Mouse (Mus musculus) left cerebral cortex, postnatal 36 days (tissue): ENCODE measurements around the gene 2410015M20Rik. TPM values are rescaled to one million over a fixed set of nuclear protein-coding genes. Genes with fewer than 3 reads are reported as not detected.
A peak's percentile ranks its signal among the peaks of the same experiment; 100 is the strongest.
"Not testable (repeated sequence)": the region's sequence is repeated elsewhere in the genome, so short reads cannot be mapped to it uniquely, and the experiment has no call there.

ENCODE experiments used
- DNase-seq, 2 experiments: peaks; one replicate each; pipeline ENCODE4 v3.0.0; 2021 to 2022; ENCODE audit warnings: low spot score in 2 of 2, mixed read lengths in 1 of 2
- intact Hi-C: fragments of 180-260 bp; cut with DNase I; formaldehyde crosslinking; loops from one replicate; pipeline ENCODE4 v1.15.1; 2025
- total RNA-seq, 2 experiments: library from RNA; stranded (reverse); gene quantifications; 2 replicates each; pipeline ENCODE4 v1.2.3; 2021

Gene 2410015M20Rik
- 100 to 1,000 TPM; 120 to 139 TPM for total RNA-seq

DNA sequence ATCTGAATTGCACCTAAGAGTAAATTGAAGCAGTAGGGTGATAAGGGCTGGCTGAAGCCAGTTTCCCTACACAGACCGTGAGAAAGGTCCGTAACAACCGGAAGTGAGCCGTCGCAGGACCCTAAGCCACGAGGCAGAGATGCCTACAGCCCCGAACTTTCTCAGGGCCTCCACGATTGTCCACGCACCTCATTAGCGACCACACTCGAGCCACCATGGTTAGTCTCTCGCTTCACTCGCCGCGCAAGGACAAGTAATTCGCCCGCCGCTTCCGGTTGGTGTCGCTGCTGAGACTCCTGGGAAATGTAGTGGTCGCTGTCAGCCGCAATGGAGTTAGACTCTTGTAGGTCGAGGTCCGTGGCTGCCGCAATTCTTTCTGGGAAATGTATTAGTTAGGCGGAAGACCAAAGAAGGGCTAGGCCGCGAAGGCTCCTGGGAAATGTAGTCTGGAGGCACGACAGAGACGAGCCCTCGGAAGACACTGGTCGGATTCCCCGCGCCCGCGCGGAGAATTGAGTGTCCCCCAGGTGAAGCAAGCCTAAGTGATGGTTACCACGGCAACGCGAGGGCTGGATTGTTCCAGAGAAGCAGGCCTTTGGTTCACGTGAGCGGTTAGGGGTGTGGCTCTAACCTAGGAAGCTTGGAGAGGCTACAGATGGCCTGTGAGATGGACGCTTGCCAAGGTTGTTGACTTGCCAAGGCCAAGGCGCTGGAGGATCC, at the start of gene 2410015M20Rik:
TSS of gene 2410015M20Rik (minus strand) at position 320 of the 720 bp plus-strand sequence.
- intact Hi-C loops: loop anchor here (5.0 kb wide), 1 partner anchor 153 kb away; the partner anchor contains the start of gene Dus3l
- DNase-seq: peak; percentile 96 to 97

DNA sequence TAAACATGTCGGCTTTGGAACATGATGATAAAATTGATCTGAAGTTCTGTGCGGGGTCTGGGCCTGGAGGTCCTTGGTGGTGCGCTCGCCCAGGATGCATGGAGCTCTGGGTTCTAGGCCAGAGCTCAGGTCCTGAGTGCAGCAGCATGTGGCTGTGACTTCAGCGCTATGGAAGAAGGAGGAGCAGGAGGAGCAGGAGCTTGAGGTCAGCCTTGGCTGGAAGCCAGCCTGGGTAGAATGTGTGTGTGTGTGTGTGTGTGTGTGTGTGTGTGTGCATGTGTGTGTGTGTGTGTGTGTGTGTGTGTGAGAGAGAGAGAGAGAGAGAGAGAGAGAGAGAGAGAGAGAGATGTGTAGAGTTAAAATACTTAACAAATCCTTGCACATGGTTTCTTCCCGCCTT, 46.6 kb upstream of the 2410015M20Rik start:
- intact Hi-C loops: no loop called here
- DNase-seq: no peak

DNA sequence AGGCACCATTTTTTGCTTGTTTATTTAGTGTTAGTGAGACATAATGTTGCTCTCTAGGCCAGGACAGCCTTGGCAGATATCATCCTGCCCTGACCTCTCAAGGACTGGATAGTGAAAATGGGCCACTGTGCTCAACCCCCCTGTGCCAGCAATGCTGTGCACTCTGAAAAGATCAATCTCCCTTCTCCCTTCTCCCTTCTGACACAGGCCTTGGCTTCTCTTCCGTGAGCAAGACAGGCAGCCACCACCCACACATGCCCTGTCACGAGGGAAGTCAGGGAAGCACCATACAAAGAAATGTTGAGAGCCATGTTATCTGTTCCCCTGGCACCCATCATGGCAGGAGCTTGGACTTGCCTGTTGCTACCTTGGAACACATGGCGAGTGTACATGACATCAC, 45.7 kb upstream of the 2410015M20Rik start:
- intact Hi-C loops: no loop called here
- no peak for DNase-seq

DNA sequence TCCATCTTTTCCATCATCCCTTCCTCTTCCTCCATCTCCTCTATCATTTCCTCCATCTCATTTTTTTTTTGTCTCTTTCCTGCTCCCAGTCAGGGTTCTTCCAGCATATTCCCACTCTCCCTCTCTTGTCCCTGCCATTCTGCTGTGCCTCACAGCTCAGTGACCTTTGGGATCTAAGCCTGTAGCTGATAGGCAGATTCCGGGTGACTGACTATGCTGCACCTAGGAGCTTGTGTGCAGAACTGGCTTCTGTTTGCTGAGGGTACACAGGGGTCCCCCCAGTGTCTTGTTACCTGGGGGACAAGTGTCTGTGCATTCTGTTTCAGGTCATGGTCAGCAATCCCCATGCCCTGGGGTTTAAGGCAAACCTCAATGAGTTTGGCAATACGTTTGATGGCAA, 45.2 kb upstream of the 2410015M20Rik start:
- intact Hi-C loops: no loop called here
- DNase-seq: no peak

DNA sequence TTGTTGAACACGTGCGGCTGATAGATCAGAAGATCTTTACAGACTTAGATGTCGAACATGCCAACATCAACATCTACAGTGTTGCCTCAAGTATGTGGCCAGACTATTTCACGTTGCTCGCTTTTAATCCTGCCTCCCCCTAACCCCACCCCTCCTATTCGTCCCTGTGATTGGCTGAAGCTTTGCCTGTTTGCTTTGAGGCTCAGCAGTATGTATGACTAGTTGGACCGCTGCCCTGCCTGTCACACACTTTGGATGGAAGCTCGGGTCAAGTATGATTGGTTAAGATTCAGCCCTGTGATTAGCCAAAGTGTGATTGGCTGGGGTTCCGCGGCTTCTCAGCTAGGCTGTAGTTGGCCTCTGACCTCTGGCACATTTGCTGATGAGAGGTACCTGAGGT, 42.2 kb upstream of the 2410015M20Rik start:
- DNase-seq: no peak
- intact Hi-C loops: no loop called here

DNA sequence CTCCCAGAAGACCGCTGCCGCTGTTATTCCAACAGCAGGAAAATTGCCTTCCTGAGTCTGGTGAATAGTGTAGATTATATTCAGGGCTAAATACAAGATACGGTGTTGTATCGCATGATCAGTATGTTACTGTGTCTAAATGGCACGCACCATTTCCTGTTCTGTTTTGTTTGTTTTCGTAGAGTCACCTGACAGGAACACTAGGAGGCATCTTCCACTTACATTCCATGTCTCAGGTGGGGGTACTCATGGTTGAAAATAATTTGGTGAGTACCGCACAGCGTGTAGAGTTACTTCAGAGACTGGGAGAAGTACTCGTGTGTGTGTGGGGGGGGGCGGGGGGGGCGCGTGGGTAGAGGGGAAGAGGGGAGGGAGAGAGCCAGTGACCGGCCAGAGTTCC, 38.0 kb upstream of the 2410015M20Rik start:
- DNase-seq: no peak
- intact Hi-C loops: no loop called here

DNA sequence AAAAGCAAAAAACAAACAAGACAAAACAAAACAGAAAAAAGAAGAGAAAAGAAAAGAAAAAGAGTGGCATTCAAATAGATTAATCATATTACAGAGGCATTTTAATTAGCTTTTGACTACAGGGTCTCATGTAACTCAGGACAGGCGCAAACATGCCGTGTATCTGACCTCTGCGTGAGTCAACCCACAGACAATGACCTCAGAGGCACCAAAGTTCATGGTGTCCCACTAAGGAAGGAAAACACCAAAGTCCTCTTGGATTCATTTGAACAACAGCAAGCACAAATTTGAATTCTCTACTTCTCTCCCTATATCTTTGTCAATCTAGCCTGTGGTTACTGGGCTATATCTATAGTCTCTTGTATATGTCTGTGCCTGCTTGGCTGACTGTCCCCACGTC, 33.7 kb upstream of the 2410015M20Rik start:
- intact Hi-C loops: no loop called here
- DNase-seq: no peak

DNA sequence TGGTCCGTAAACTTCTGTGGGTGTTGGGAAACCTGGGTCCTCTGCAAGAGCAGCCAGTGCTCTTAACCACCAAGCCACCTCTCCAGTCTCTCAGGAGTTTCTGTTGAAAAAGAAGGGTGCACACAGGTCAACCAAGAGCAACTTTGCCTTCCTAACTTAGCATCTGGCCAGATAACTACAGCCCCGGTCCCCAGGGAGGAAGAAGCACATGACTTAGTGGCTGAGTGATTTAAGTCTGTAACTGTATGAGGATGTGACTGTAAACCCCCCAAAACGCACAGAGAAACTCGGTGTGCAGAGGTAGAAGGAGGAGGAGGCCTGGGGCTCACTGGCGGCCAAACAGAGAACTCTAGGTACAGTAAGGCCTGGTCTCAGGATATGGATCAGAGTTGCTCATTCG, 24.5 kb upstream of the 2410015M20Rik start:
- intact Hi-C loops: no loop called here
- no peak for DNase-seq

DNA sequence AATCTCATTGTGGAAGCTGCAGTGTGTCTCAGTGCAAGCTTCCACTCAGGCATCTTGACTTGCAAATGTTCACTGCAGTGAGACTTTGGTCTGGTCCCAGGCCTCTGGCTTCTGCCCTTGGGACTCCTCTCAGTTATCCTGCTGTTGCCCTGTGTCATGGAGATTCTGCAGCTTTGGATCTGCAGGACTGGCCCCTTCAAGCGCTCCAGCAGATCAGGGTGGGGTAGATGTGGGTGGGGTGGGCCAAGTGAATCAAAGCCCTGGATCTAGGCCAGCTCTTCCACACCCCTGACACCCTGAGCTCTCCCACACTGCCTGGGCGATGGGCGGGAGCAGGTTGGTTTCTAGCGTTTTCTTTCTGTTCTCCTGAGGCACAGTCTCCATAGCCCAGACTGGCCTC, 22.2 kb upstream of the 2410015M20Rik start:
- no peak for DNase-seq
- intact Hi-C loops: no loop called here

DNA sequence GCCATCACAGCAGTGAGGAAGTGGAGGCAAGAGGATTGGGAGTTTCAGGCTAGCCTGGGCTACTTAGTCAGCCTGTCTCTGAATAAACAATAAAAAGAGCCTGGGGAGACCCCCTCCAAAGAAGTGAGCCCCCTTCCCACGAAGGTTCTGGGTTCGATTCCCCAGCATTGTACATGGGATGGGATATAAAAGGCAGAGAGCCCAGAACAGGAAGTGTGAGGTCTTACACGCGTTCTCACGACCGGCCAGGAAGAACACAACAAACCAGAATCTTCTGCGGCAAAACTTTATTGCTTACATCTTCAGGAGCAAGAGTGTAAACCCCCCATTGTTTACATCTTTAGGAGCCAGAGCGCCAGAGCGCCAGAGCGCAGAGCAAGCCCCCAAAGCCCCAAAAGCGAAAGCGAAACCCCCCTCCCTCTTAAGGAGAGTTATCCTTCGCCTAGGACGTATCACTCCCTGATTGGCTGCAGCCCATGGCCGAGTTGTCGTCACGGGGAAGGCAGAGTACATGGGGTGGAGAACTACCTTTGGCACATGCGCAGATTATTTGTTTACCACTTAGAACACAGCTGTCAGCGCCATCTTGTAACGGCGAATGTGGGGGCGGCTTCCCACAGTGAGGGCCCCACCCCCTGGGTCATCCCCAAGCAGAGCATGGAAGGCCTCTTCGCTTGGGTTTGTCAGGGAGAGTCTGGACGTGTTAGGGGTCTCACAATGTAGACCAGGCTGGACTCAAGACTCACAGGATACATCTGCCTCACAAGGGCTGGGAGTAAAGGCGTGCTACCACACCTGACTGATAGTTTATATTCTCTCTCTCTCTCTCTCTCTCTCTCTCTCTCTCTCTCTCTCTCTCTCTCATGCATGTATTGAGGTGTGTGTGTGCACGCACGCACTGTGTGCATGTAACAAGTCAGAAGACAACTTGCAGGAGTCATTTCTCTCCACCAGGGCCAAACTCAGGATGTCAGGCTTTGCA, 20.5 kb upstream of the 2410015M20Rik start:
- intact Hi-C loops: loop anchor here (5.0 kb wide), 1 partner anchor 37 kb away; no protein-coding TSS in a partner anchor
- not testable (repeated sequence) for DNase-seq

DNA sequence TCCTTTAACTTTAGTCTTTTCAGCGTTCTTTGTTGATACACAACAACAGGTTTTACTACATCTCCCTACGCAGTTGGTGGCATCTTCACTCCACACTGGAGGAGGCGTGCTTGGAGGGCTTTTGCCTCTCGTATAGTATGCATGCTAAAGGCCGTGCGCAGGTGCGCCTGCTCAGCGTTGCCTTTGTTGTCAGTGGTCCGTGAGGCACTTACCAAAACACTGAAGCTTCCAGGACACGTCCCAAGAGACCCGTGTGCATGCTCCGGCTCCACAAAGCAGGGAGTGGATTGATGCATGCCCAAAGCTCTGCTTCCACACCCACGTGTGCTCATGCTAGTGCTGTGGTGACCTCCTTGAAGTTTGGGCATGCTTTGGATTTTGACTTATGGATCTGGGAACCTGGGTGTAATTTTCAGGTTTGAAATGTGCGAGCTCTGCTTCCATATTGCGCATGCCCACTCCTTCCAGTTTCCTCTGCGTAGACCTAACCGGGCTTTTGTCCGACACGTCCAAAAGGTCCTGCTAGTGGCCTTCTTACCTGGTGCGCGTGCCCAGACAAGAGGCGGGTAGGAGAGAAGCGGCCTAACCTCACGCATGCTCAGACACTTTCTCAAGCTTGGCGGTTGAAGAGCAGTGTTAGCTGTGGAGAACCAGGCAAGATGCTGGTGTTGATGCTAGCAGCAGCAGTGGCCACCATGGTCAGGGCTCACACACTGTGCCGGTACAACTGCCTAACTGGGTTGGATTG, 18.1 kb upstream of the 2410015M20Rik start, which contains the start of gene Catsperd:
TSS of gene Catsperd (plus strand) at position 614 of the 748 bp plus-strand sequence.
- no peak for DNase-seq
- intact Hi-C loops: loop anchor here (2.0 to 5.0 kb wide), 2 partner anchors 15 to 40 kb away; partner anchors contain the start of gene Rpl36

DNA sequence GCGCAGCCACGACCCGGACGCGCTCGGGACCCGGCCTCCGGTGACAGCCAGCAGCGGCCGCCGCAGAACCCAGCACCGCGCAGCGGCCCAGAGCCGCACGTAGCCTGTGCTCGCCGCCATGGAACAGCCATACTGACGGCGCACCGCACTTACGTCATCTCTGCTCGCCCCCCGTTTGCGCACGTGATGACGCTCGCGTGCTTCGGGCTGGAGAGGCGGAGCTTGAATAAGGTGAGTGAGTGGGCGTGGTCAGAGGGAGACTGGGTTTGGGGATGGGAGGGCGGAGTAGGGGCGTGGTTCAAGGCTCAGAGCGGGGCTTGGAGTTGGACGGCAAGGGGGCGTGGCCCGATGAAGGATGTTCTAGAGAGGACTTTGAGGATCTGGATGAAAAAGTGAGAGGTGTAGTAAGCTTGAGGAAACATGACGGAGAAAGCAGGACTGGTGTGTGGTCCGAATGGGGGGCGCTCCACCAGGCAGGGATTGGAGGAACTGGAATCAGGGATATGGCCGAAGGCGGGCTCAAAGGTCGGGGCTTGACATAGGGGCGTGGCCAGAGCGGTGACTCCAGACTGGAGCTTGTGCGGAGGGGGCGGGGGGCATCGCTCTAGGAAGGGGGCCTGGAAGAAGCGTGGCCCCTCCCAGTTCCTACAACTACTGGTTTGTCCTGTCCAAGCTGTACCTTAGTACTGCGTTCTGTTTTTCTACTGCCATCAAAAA, 17.3 kb upstream of the 2410015M20Rik start, which contains the start of gene Lonp1:
TSS of gene Lonp1 (minus strand) at position 134 of the 717 bp plus-strand sequence.
- intact Hi-C loops: loop anchor here (2.0 to 5.0 kb wide), 2 partner anchors 14 to 40 kb away; partner anchors contain the start of gene Rpl36
- DNase-seq: peak; percentile 96

DNA sequence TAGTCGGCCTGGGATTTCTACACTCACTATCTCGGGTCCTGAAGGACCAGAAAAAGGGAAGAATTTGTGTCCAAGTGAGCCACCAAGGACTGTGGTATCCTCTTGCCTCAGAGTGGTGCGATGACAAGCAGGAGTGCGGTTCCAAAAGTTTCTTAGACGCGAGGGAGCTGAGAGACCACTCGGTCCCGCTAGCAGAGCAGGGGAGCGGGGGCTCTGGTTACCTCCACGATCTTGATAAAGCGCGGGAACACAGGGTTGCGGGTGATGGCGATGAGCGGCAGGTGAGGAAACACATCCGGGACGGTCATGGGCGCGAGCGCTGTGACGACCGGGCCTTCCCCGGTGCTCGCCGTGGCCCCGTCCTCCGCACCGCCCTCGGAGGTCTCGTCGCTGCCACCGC, 16.7 kb upstream of the 2410015M20Rik start:
- intact Hi-C loops: loop anchor here (2.0 to 5.0 kb wide), 2 partner anchors 13 to 41 kb away; partner anchors contain the start of gene Rpl36
- no peak for DNase-seq

DNA sequence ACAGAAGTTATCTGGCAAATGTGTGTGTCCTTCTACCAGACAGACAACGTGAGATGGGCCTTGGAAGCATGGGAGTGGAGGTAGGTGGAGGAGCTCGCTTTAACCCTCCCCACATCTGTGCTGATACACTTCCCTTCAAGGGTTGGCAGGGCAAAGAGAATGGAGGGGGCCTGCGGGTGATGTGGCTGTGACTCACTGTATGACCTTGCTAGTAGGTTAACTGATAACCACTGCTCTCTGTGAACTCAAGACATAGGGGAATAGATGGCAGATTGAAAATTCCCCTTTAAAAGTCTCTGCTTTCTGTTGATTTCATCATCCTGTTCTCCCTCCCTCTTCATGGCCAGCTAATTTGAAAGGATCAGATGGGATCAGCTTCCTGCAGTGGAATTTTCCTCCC, 15.9 kb upstream of the 2410015M20Rik start:
- intact Hi-C loops: loop anchor here (5.0 kb wide), 1 partner anchor 42 kb away; no protein-coding TSS in a partner anchor
- no peak for DNase-seq

DNA sequence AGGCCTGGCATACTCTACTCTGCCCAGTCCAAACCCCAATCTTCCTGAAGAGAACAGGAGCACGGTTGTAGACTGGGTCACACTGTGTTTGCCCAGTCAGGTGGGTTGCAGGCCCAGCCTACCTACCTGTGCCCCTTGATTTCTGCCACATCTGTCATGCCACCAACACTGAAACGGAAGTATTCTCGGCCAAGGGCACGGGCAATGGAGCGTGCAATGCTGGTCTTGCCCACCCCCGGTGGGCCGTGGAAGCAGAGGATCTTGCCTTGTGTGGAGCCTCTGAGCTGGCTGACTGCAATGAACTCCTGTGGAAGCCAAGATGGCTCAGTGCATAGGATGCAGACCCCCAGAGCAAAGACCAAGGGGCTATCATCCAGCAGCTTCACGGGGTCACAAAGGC, 8.1 kb upstream of the 2410015M20Rik start:
- no peak for DNase-seq
- intact Hi-C loops: no loop called here

DNA sequence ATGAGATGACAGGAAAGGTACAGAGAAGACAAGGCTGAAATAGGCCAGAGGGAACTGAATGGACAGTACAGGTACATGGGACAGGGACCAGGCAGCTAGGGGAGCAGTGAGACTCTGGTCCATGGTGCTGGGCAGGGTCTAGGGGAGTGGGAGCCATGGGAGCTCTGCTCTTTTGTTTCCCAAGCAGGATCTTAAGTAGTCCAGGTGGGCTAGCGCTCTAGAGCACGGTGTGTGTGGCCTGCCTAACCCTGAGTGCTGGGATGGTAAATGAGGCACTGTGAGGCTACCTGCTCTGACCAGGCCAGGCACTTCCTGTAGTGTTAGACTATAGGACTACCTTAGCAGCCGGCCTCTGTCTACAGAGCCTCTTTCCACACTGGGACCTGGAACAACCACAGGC, 7.2 kb upstream of the 2410015M20Rik start:
- intact Hi-C loops: no loop called here
- DNase-seq: no peak

DNA sequence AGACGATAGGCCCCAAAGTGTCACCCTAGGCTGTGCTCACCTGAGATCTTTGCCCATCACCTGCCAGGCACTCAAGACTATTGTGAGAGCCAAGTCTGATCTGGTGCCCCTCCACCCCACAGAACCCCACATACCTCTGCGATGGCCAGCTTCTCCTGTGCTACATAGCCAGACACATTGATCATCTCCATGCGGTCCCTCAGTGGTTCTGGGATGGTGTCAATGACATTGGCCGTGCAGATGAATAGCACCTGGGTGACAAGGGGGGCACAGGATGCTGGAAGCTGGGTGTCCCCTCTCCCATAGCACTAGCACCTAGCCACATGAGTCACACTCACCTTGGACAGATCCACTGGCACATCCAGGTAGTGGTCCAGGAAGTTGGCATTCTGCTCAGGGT, 6.2 kb upstream of the 2410015M20Rik start:
- DNase-seq: no peak
- intact Hi-C loops: no loop called here

DNA sequence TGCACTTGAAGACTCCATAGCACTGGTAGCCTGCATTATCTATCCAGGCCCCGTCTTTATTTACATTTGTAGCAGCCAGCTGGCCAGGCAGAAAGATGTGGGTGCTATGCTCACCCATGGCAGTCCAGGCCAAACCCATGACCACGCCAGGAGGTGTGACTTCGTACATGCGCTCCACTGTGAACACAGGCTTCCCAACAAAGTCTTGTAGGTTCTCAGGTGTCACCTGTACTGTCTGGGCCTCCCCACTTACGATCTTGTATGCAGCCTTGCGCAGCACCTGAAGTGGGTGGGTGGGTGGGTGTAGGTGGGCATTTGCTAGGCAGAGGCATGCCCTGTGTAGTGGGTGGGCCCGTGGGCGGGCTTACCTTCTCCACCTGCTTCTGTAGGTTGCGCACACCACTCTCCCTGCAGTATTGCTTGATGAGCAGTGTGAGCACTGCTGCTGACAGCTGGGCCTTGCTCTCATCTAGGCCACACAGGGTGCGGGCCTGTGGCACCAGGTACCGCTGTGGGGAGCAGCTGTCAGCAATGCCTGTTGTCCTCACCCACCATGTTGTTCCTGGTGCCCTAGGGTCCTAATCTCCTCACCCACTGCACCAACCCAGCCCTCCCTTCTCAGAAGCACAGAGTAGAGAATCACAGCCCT, 5.7 kb upstream of the 2410015M20Rik start:
- intact Hi-C loops: no loop called here
- no peak for DNase-seq
